Mouse (Mus musculus): Measurements from ENCODE around the gene Prpf4b.
"Not testable (repeated sequence)": the region's sequence is repeated elsewhere in the genome, so short reads cannot be mapped to it uniquely, and the experiment has no call there.

The Prpf4b gene

GRCm38 (mm10) chr13:34942370-34942769 lies 67.3 kb downstream of the Prpf4b start:
- DNase-seq = no peak

GRCm38 (mm10) chr13:34951437-34951836 lies 76.3 kb downstream of the Prpf4b start:
- DNase-seq = not testable (repeated sequence)
